Mouse (Mus musculus) heart, adult 11 months (tissue): ENCODE measurements around the gene Slco1a4.
"Not testable (repeated sequence)": the region's sequence is repeated elsewhere in the genome, so short reads cannot be mapped to it uniquely, and the experiment has no call there.

ENCODE experiments used
- DNase-seq: peaks from one replicate; pipeline ENCODE4 v3.0.0; 2022

Gene Slco1a4

DNA sequence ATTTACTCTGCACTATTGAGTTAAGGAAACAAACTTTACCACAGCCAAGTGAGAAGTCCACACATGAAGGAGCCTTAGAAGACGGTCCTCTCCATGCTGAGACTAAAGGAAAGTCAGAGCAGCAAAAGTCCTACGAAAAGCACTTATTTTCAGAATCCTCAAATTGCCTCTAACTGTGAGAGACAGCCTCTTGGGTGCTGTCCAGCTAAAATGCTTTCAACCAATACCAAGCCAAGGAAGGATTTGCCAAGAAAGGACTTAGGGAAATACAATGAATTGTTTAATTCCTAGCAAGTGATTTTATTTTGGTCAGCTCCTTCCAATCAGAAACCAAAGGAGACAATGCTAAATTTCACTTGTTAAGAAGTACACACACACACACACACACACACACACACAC is at the start of gene Slco1a4:
Gene Slco1a4 (minus strand): TSS at position 115 of the 400 bp plus-strand sequence.
- DNase-seq, result no peak

DNA sequence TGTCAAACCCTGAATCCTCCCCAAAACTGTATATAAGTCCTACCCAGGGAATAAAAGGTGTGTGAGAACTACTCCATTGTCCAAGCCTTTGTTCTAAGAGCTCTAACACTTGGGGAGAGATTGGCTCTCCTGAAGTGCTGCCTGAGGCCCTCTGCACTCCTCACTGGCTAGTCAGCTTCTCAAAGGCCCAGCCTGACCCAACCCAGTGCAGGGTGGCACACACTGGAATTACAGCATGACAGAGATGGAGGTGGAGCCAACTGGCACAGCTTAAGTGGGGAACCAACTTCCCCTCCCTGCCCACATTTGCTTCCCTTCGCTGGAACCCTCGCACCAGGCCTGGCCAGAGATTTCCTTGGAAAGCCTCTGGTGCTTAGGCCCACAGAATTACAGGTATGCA is 42.2 kb upstream of the Slco1a4 start:
- DNase-seq, result no peak

DNA sequence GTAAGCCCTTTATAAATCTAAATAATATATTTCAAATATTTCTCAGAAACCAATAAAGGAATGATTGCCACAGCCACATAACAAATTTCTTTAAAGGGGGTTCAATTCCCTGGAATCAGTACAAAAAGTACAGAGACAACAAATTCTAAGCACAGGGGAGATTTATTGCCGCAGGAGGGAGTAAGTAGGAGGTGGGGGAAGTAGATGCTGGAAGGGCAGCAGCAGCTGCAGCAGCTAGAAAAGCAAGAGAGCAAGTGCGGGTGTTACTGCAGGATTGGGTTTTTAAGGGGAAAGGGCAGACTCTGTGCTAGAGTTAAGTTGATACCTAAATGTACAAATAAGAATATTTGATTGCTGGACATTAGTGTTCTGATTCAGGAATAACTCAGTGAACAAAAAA is 33.7 kb upstream of the Slco1a4 start:
- DNase-seq, result no peak

DNA sequence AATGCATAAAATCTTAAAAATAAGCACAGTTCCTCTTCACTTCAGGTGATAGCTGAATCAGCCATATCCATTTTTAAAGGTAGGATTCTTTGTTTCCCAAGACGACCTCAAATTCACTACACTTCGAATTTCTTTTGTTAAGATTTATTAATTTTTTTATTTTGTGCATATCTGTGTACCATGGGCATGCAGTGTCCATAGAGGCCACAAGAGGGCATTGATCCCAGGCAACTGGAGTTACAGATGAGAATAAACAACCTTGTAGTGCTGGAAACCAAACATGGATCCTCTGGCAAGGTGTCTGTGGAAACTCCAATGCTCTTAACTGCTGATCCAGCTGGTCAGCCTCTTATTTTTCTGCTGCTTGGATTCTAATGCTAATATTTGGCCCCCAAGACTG is 32.2 kb upstream of the Slco1a4 start:
- DNase-seq, result no peak

DNA sequence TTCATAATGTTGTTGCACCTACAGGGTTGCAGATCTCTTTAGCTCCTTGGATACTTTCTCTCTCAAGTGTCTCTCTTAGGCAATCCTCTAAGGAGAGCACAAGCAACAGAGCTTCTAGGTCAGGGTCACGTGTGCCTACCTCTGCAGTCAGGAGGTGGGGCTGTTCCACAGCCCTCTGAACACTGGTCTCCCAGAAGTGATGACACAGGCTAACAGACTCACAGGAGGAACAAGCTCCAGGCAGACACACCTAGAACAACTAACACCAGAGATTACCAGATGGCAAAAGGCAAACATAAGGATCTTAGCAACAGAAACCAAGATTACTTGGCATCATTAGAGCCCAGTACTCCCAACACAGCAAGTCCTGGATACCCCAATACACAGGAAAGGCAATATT is 26.6 kb upstream of the Slco1a4 start:
- no peak for DNase-seq

DNA sequence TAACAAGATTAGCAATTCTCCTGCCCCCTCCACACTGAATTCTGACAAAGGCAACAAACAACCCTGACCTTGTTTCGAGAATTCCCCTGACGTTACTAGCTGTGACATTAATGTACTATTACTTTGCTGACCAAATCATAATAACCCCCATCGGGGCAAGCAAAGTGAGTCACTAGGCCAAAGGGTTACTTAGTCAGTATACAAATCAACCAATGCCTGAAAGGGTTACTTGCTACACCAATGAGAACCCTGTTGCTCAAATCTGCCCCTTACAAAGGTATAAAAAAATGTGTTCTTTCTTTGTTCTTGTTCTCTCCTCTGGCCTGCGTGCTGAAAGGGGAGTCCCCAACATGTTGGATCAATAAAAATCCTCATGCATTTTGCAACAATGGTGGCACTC is 19.7 kb upstream of the Slco1a4 start:
- DNase-seq, result not testable (repeated sequence)

DNA sequence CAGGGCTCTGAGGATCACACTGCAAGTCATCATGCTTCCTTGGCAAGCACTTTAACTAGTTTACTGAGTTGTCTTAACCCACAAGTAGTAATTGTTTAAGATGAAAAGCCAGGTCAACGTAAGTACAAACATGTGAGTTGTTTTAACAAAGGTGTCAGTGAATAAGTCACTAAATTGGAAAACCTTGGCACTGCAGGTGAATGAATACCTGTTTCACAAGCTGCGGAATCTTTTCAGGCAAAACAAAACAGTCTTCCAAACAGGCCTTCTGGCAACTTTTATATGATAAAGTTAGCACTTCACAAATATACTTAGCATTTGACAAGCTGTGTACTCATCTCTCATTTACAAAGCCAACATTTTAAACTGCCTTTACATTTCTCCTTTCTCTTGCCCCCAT is 15.7 kb upstream of the Slco1a4 start:
- DNase-seq, result no peak

DNA sequence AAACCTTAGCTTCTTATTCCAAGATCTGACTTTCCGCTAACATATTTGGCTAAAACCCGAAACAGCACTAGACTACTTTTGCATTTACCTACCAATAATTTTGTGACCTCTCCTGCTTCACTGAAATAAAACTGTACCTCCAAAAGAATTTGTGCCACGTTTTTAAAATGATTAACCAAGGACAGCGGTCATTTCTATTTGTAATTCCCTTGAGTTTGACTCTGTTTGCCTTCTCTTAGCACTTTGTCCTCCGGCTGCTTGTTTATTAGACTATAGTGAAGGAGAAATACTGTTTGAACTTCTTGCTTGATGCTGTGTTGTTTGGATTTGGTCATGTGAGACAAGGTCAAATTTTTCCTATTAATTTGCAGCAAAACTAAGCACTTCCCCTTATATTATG is 12.7 kb upstream of the Slco1a4 start:
- no peak for DNase-seq

DNA sequence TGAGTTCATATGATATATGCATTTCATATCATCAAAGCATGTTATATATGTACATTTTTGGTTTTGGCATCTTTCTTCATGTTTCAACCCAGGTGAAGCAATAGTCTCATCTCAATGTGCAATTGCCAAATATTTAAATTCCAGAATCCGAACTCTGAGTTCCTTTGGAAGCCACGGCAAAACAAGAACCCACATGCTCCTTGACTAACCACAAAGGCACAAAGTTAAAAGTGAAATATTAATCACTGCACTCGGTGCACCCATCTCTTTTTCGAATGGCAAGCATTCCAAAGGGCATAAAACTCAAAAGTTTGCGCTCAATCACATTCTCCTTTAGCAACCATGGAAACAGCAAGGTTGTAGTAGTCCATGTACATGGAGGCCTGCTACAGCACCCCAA is 10.0 kb upstream of the Slco1a4 start:
- no peak for DNase-seq

DNA sequence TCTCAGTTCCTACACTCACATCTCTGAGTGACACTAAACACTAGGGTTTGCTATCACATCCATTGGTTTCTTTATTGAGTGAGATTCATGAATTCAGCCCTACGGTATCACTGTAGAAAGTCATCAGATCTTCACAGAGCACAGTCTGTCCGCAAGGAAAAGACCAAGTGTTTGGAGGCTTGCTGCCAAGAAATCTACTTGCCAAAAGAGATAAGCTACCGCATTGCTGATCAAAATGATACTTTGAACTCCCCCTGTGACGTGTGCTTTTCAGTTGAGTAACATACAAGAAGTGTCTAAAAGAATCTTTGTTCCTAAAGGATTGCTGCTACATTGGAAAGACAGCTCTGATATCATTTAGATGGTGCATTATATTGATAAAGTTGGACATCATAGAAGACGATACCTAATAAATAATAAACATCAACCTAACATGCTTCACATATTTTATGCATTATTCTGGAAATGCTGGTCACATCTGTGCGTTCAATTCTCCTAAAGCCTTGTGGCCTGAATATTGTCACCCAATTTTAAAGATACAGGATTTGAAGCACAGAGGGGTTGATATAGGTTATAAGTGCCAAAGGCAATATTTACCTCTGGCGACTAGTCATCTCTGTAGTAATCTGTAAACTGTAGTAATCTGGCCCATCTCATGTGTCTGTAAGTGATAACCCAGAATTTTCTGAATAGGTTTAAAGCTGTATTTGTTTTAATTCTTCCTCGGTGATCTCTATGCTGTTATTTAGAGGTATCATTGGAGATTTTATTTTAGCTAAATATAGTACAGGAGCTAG is 1.9 kb upstream of the Slco1a4 start:
- no peak for DNase-seq

DNA sequence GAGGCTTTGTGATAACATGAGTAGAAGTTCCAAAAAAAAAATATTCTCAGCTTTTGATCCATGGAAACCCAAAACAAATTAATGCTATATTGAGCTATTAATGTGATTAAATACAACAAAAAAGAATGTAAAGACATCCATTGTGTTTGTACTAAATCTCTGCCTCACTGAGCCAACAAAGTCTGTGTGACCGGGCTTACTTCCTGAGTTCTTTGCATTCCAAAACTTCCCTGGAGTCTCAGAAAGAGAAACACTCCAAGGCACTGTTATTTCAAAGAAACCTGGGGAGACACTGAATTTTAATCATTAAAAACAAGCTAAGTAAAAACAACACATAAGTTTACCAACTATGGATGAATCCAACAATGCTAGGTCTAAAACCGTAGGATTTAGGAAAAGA is 2.4 kb downstream of the Slco1a4 start:
- DNase-seq, result no peak

DNA sequence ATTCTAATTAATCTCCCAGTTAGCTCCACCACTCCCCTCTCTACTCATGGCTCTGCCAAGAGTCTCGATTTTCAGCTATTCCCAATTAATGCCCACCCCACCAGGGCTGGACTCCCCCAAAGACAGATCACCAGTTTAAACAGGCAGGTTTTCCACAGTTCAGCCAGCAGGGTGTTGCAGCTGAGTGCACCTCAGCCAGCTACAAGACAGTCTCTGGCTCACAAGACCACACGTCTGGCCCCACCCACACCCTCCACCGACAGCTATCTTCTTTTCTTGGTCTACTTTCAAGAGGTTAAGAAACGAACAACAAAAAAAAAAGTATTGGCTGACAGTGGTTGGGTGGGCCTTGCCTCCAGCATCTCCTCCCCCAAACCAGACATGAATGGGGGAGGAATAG is 6.9 kb downstream of the Slco1a4 start:
- DNase-seq, result no peak

DNA sequence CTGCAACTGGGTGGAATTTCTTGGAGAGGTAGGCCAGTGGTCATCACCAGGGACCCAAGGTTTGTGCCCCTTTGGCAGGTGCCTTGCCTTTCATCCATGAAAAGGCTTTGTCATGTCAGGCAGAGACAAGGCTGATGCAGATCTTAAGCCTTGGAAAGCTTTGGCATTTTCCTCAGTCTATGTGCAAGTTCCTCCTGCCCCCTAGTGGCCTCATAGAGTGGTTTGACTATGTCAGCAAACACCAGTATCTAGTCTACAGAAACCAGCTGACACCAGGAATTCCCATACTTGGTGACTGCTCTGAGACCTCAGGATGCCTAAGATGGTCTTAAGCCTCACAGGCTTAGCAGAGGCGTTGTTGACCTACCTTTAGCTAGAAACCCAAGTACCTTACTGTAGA is 58.2 kb downstream of the Slco1a4 start:
- no peak for DNase-seq

DNA sequence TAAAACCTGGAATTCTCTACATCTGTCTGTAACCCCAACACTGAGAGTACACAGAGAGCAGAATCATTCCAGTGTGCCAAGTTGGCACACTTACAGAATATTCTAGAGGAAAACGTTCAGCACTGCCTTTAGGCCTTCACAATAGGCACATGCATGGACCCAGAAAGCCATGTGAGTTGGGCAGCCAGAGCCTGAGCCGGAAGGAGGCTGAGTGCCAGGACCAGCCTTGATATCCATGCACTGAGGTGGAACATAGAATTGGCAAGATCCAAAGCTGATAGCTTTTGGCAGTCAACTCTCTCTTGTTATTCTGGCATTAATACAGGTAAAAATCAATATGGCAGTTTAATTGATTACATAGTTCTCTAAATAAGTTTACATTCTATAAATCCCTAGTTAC is 81.5 kb downstream of the Slco1a4 start:
- DNase-seq, result no peak

DNA sequence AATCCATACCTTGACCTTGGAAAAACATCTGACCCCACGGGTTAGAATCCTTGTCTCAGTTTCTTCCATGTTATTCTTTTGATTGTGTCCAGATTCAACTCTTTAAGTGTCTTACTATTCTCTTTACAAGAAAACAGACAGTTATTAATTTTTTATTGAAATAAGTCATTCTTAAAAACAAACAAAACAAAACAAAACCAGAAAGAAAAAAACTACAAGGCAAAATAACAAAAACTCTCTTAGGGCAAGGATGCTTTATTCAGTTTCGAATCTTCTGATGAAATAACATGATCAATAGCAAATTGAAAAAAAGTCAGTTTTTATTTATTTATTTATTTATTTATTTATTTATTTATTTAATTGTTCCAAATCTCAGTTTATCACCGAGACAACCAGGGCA is 82.3 kb downstream of the Slco1a4 start, which contains the start of gene Gm5724:
Gene Gm5724 (minus strand): TSS at position 101 of the 400 bp plus-strand sequence.
- no peak for DNase-seq
